Mouse (Mus musculus) MEL (cell line): ENCODE results near the gene Ust.

ENCODE experiments used
- CTCF ChIP-seq, 3 experiments: IDR thresholded peaks in 2 of 3; conservative IDR thresholded peaks in 1 of 3; 2 replicates each; pipeline ENCODE4 v1.5.1; 2011 to 2012; ENCODE audit warnings: low read length in 3 of 3, low read depth in 2 of 3, mild to moderate bottlenecking in 2 of 3, improper control_type of control experiment in 1 of 3, inconsistent platforms in 1 of 3, mixed read lengths in 1 of 3, moderate library complexity in 1 of 3; ENCODE audit not compliant: control insufficient read depth in 1 of 3, insufficient read depth in 1 of 3, poor library complexity in 1 of 3, severe bottlenecking in 1 of 3
- E2F4 ChIP-seq: IDR thresholded peaks from 2 replicates; pipeline ENCODE4 v1.6.1; 2011; ENCODE audit warnings: low read depth, low read length, improper control_type of control experiment, borderline replicate concordance
- HCFC1 ChIP-seq: IDR thresholded peaks from 2 replicates; pipeline ENCODE4 v1.6.1; 2012; ENCODE audit warnings: low read depth, mild to moderate bottlenecking, inconsistent platforms, low read length, improper control_type of control experiment, moderate library complexity
- MAFK ChIP-seq: IDR thresholded peaks from 2 replicates; pipeline ENCODE4 v1.6.1; 2011; ENCODE audit warnings: low read depth, mild to moderate bottlenecking, low read length, improper control_type of control experiment, borderline replicate concordance
- MEF2A ChIP-seq: IDR thresholded peaks from 2 replicates; pipeline ENCODE4 v1.6.1; 2014; ENCODE audit warnings: low read depth, mild to moderate bottlenecking, inconsistent platforms, low read length, improper control_type of control experiment; ENCODE audit not compliant: poor library complexity, insufficient replicate concordance, severe bottlenecking; ENCODE audit errors: extremely low read depth
- POLR2AphosphoS2 ChIP-seq: IDR thresholded peaks from 2 replicates; pipeline ENCODE4 v1.6.1; 2011; ENCODE audit warnings: low read length, improper control_type of control experiment
- SMC3 ChIP-seq: IDR thresholded peaks from 2 replicates; pipeline ENCODE4 v1.6.1; 2011; ENCODE audit warnings: low read depth, low read length, improper control_type of control experiment
- USF1 ChIP-seq: IDR thresholded peaks from 2 replicates; pipeline ENCODE4 v1.6.1; 2014; ENCODE audit warnings: low read depth, mild to moderate bottlenecking, inconsistent platforms, low read length, improper control_type of control experiment, moderate library complexity

- TF ChIP-seq CTCF (IDR thresholded peaks at IDR 0.05 in 2 of 3, conservative IDR thresholded peaks at IDR 0.05 in 1 of 3; ENCODE audit: control insufficient read depth in 1 of 3, insufficient read depth in 1 of 3, low read depth in 2 of 3, low read length in 3 of 3, poor library complexity in 1 of 3, severe bottlenecking in 1 of 3) (no peak), E2F4 (no peak), SMC3 (no peak), MAFK (no peak), MEF2A (no peak), HCFC1 (no peak), POLR2AphosphoS2 (no peak), USF1 (no peak)
These were observed 13.0 kb downstream of the Ust start for GRCm38 (mm10) chr10:8505346-8506246.
